Mouse (Mus musculus): ENCODE measurements around the gene Itga6.

DNA sequence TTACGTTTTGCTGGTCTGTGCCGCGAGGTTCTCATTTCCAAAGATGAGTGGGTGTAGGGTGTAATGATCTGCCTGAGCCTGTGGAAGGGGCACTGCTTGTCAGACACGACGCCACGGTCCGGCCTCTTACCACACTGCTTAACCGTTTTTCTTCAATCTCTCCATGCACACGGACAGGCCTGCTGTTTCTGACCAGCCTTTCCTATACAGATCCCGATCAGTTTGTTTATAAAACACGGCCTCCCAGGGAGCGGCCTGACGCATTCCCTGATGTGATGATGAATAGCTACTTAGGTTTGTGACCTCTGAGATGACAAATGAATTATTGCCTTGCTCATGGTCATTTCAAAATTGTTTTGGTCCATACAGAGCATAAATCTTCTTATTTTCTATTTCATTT is 78.7 kb downstream of the Itga6 start:
- TF ChIP-seq CTCF (IDR thresholded peaks at IDR 0.05; ENCODE audit: borderline replicate concordance, insufficient read depth, low read length) (no peak), POLR2A (IDR thresholded peaks at IDR 0.05; ENCODE audit: low read depth, low read length) (no peak)
